Mouse (Mus musculus) layer of hippocampus, adult 18-20 months (tissue): Measurements from ENCODE around the gene Ang4. TPM values are rescaled to one million over a fixed set of nuclear protein-coding genes. Genes with fewer than 3 reads are reported as not detected.

Experiments
- DNase-seq, 2 experiments: peaks; one replicate each; pipeline ENCODE4 v3.0.0; 2022; ENCODE audit warnings: low spot score in 2 of 2
- long read RNA-seq: library from polyadenylated mRNA; stranded (forward); transcript quantifications from one replicate; pipeline ENCODE4 v2.0.0, GENCODE M21; 2021
- total RNA-seq, 2 experiments: library from RNA; stranded (reverse); gene quantifications; 2 replicates each; pipeline ENCODE4 v1.2.3; 2021

The Ang4 gene
- not detected for total RNA-seq
- long read RNA-seq = 0 reads

- DNase-seq = no peak
Measured at GRCm38 (mm10) chr14:51773490-51773889, at the start of gene Ang4. Gene Ang4 (minus strand): TSS chr14:51773590.

DNA sequence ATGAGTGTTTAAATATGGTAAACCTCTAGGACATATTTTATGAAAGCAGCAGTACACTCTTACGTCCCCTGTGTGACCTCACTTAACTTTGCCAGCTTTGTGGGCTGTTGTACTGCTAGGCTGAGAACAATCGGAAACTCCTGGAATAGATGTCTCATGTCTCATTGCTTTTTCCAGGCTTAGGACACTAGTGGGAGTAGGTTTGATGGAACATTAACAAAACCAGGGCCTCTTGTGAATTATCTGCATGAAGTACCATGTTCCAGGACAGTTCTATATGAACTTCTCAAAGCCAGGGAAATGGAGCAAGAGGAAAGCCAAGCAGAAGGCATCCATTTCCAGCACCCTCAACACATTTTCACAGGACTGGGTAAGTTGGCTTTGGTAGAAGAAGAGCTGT is 26.4 kb upstream of the Ang4 start, which contains the start of gene AY358078:
AY358078 (plus strand) TSS at position 301 of the 400 bp plus-strand sequence.
- no peak for DNase-seq

- DNase-seq = no peak
Measured at GRCm38 (mm10) chr14:51794106-51794505, 20.7 kb upstream of the Ang4 start.

GRCm38 (mm10) chr14:51789196-51789595 is 15.8 kb upstream of the Ang4 start:
- no peak for DNase-seq

- DNase-seq = peak in 1 of 2 experiments; percentile 1
Measured at GRCm38 (mm10) chr14:51787061-51787460, 13.7 kb upstream of the Ang4 start.

DNA sequence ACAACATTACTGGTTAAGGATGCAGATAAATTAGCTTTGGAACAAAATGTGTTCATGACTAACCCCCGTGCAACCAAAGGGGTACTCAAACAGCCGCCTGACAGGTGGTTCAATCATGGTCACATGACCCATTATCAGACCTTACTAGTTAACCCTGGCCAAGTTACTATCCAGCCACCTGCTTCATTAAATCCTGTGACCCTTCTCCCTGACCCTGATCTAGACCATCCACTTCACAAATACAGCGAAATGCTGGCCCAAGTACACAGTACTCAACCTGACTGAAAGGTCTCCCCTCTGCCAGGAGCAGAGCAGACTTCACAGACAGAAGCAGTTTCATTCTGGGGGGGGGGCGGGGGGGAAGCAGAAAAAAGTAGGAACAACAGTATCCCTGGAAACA is 12.9 kb upstream of the Ang4 start:
- DNase-seq = no peak

DNA sequence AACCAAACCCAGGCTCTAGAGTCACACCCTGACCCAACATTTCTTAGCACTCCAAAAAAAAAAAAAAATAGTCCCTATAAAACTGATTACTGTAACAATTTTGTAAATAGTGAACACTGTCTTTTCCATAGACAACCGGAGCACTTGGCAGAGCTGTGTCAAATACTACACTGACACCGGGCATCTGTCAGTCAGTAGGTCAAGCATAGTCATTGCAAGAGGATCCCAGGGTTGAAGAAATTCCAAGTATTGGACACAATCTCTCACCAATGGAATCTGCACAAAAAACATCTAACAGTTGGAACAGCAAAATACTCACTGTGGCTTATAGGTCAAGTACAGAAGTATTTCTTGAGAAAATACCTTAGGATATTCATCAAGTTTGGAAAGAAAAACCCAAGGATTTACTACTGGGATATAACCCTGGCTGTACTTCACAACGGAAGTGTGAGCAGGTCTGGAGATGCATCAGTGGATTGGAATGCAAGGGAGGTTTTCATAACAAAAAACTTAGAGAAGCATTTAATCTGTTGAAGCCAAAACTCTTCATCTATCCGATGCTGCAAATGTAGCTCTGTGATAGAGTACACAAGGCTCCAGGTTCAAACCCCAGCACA is 5.6 kb upstream of the Ang4 start:
- no peak for DNase-seq

GRCm38 (mm10) chr14:51777791-51778190 is 4.4 kb upstream of the Ang4 start:
- no peak for DNase-seq

DNA sequence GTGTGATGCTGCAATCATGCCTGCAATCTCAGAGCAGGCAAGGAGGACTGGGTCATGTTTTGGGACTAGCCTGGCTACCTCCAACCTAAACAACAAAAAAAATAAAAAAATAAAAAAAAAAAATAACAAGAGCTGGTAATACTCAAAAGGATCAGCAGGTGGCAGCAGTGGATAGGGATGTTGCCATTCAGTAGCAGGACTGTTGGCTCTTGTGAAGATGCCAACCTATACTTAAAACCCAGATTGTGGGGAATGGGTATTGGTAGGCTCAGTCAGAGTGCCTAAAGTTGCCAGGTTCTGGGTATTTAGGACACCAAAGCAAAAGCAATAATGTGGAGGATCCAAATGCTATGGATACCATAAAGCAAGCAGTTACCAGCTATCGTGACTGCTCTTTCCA is 2.0 kb downstream of the Ang4 start:
- DNase-seq = peak in 1 of 2 experiments; percentile 23

DNA sequence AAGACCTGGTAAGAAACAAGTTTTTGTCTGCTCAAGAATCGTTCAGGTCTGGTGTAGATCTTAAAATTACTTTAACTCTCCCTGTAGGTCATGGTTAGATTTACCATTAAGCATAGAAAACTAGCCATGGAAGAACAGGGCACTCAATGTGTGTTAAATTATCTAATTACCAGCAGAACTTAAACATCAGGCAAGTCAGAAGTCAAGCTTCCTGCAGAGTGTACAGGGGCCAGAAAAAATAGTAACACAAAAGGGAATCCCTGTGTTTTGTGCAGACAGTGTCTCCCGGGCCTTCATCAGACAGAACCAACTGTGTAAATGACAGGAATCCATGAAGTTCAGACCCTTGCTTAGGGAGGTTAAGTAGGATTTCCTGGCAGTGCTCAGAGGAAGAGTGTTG is 17.4 kb downstream of the Ang4 start:
- DNase-seq = no peak

- no peak for DNase-seq
Measured at GRCm38 (mm10) chr14:51740347-51741170, 32.8 kb downstream of the Ang4 start.

GRCm38 (mm10) chr14:51739150-51739993 is 34.0 kb downstream of the Ang4 start:
- no peak for DNase-seq

DNA sequence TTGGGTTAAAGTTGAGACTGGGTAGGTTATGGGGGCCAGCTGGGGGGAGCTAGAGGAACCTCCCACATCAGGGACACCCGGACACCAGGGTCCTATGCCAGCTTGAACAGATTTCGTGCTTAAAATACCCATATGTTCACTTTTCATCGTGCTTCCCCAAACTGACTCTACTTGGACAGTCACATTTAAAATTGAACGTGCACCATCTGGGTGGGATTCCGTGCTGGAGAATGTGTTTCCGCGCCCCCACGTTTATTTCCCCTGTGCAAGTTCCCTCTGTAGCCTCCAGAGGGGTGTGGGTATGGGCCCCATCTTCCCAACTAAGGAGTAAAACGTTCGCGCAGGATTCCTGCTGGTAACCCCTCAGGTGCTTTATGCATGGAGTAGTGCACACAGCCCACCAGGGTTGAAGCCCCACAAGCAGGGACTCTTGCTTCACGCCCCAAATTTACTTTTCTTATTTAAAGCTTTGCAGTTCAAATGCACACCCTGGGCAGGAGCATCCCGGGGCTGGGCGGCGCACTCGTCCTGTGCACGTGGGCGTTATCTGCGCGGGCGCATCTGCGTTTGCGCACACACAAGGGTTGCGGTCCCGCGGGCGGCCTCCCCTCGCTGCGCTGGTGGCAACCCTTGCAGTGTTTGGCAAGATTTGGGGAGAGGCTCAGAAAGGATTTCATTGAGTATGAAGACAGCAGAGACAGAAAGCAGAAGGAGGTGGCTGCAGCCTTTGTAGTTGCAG is 34.8 kb downstream of the Ang4 start:
- DNase-seq = peak; percentile 28 to 62

- DNase-seq = no peak
Measured at GRCm38 (mm10) chr14:51737967-51738366, 35.4 kb downstream of the Ang4 start.

DNA sequence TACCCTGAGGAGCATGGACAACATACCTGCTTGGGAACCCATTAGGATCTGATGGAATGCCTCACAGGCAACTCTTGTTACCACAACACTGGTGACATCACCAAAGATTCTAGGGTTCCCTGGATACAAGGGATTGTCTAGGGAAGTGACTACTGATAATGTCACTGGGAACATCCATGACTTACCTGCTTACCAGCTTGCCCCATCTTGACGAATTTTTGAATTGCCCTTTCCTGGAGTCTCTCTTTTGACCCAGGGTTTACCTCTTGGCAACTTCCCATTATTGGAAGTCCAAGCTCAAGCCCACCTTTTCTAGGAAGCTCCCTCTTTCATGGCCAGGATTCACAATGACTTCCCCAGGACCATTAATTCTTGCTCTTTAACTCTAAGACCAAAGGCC is 56.3 kb downstream of the Ang4 start, which contains the start of gene Gm5800:
Gm5800 (minus strand) TSS at position 101 of the 400 bp plus-strand sequence.
- no peak for DNase-seq

Other genes starting within 250 kb of the Ang4 start
- gene Gm5622, start 220.8 kb downstream of the Ang4 start, total RNA-seq = not detected
- gene Gm17175, start 199.5 kb downstream of the Ang4 start, total RNA-seq = not detected
- not detected for gene Gm17174, start 181.5 kb downstream of the Ang4 start, total RNA-seq
- gene Gm17078, start 162.3 kb downstream of the Ang4 start, total RNA-seq = not detected
- not detected for gene Gm4181, start 137.9 kb downstream of the Ang4 start, total RNA-seq
- not detected for gene Gm17079, start 78.1 kb downstream of the Ang4 start, total RNA-seq
- not detected for gene Gm5800, start 56.4 kb downstream of the Ang4 start, total RNA-seq
- not detected for gene AY358078, start 26.5 kb upstream of the Ang4 start, total RNA-seq
- not detected for gene Ear6, start 80.1 kb upstream of the Ang4 start, total RNA-seq
- 10 to 100 TPM; 29.0 to 43.2 TPM for gene Mettl17, start 111.3 kb upstream of the Ang4 start, total RNA-seq
- 1 to 10 TPM; 6.7 to 8.0 TPM for gene Slc39a2, start 119.3 kb upstream of the Ang4 start, total RNA-seq
- gene Ndrg2, start 140.6 kb upstream of the Ang4 start, total RNA-seq = 1,000 to 10,000 TPM in 1 of 2 experiments, 100 to 1,000 TPM in 1; 922 to 1,028 TPM
- gene Tppp2, start 144.8 kb upstream of the Ang4 start, total RNA-seq = not detected
- gene Rnase13, start 149.2 kb upstream of the Ang4 start, total RNA-seq = not detected
- 10 to 100 TPM; 25.8 to 30.0 TPM for gene Arhgef40, start 211.1 kb upstream of the Ang4 start, total RNA-seq
- under 1 TPM; 0.63 to 0.92 TPM for gene Tmem253, start 242.1 kb upstream of the Ang4 start, total RNA-seq
- gene Zfp219, start 247.1 kb upstream of the Ang4 start, total RNA-seq = 10 to 100 TPM; 42.3 to 44.2 TPM